Mouse (Mus musculus) kidney, embryonic 14.5 days (tissue): ENCODE results near the gene Wdhd1. TPM values are rescaled to one million over a fixed set of nuclear protein-coding genes. Genes with fewer than 3 reads are reported as not detected.
A peak's percentile ranks its signal among the peaks of the same experiment; 100 is the strongest.

Experiments
- ATAC-seq: fragments of 200-750 bp; cut with Nextera tagmentation; 2 replicates; pipeline ENCODE4 v1.8.0; 2017; ENCODE audit warnings: moderate number of reproducible peaks, mild to moderate bottlenecking, moderate TSS enrichment, moderate library complexity; ENCODE audit not compliant: low FRiP score, low TSS enrichment
- H3K27ac ChIP-seq: fragments of 300-500 bp; sonication (generic); 2 replicates; pipeline ENCODE4 v1.5.1; 2014; ENCODE audit warnings: low read depth, mild to moderate bottlenecking, low read length, moderate library complexity, mixed read lengths
- H3K27me3 ChIP-seq: fragments of 300-500 bp; sonication (generic); 2 replicates; pipeline ENCODE4 v1.6.1; 2014; ENCODE audit warnings: mild to moderate bottlenecking, low read length; ENCODE audit not compliant: control insufficient read depth, insufficient read depth
- H3K36me3 ChIP-seq: fragments of 300-500 bp; sonication (generic); 2 replicates; pipeline ENCODE4 v1.6.1; 2014; ENCODE audit warnings: low read length, mixed read lengths; ENCODE audit not compliant: control insufficient read depth, insufficient read depth
- H3K4me1 ChIP-seq: fragments of 300-500 bp; sonication (generic); 2 replicates; pipeline ENCODE4 v1.6.1; 2014; ENCODE audit warnings: low read length, mixed read lengths; ENCODE audit not compliant: control insufficient read depth, insufficient read depth
- H3K4me2 ChIP-seq: fragments of 300-500 bp; sonication (generic); replicated peaks from 2 replicates; pipeline ENCODE4 v1.6.1; 2014; ENCODE audit warnings: low read depth, mild to moderate bottlenecking, low read length
- H3K4me3 ChIP-seq: fragments of 300-500 bp; sonication (generic); 2 replicates; pipeline ENCODE4 v1.5.1; 2014; ENCODE audit warnings: mild to moderate bottlenecking, low read length
- H3K9ac ChIP-seq: fragments of 300-500 bp; sonication (generic); 2 replicates; pipeline ENCODE4 v1.6.1; 2014; ENCODE audit warnings: low read depth, mild to moderate bottlenecking, low read length, moderate library complexity
- H3K9me3 ChIP-seq: fragments of 300-500 bp; sonication (generic); 2 replicates; pipeline ENCODE4 v1.6.1; 2016; ENCODE audit warnings: low read length; ENCODE audit not compliant: control insufficient read depth
- WGBS: fragments of 180-500 bp; shearing (Covaris S2); extraction: QIAGEN DNeasy Blood & Tissue Kit; methylation state at CpG from one replicate; pipeline ENCODE4 v1.1.7; 2014; 5-methylcytosine and 5-hydroxymethylcytosine counted together
- polyA plus RNA-seq: library from polyadenylated mRNA; unstranded; fragments of >200 nt; fragmentation: Nextera tagmentation; extraction: Ambion mirVana; gene quantifications from 2 replicates; pipeline ENCODE4 v1.2.1, GENCODE M21; 2014

Wdhd1 gene
- polyA plus RNA-seq, 1 experiment from 2014 or later = 44.3 TPM

- Histone ChIP-seq H3K36me3 (peaks cover 13% of the 10 kb centered on the region), H3K4me2 (no peak overlapping the region), H3K4me3 (no peak overlapping the region), H3K9ac (no peak overlapping the region), H3K4me1 (no peaks in the 10 kb centered on the region), H3K27me3 (no peaks in the 10 kb centered on the region), H3K27ac (no peak overlapping the region), H3K9me3 (no peaks in the 10 kb centered on the region)
- 92% methylated on average over 5 of the region's 5 CpGs for WGBS
- no peak for ATAC-seq
These were observed 10.4 kb upstream of the Wdhd1 start for GRCm38 (mm10) chr14:47287021-47287420.

GRCm38 (mm10) chr14:47286215-47286614 is 9.6 kb upstream of the Wdhd1 start:
- H3K4me3 ChIP-seq = no peak overlapping the region

GRCm38 (mm10) chr14:47285271-47285670 is 8.6 kb upstream of the Wdhd1 start:
- Histone ChIP-seq H3K9me3 (no peaks in the 10 kb centered on the region), H3K27ac (no peak overlapping the region), H3K4me1 (no peaks in the 10 kb centered on the region), H3K9ac (no peak overlapping the region), H3K27me3 (no peaks in the 10 kb centered on the region), H3K4me2 (no peak overlapping the region), H3K4me3 (no peak overlapping the region), H3K36me3 (peaks cover 8% of the 10 kb centered on the region)
- WGBS = 94% methylated on average over 2 of the region's 2 CpGs
- ATAC-seq = no peak

More at GRCm38 (mm10) chr14:47286215-47286614, 9.6 kb upstream of the Wdhd1 start:
- Histone ChIP-seq H3K4me1 (no peaks in the 10 kb centered on the region), H3K9me3 (no peaks in the 10 kb centered on the region), H3K36me3 (peaks cover 13% of the 10 kb centered on the region), H3K4me2 (no peak overlapping the region), H3K9ac (no peak overlapping the region), H3K27me3 (no peaks in the 10 kb centered on the region), H3K27ac (no peak overlapping the region)
- WGBS = 94% methylated on average over 1 of the region's 1 CpGs
- ATAC-seq = no peak

- no peak for ATAC-seq
- H3K27ac ChIP-seq = no peak overlapping the region
- no peaks in the 10 kb centered on the region for H3K4me1 ChIP-seq
- H3K4me3 ChIP-seq = no peak overlapping the region
- no peaks in the 10 kb centered on the region for H3K27me3 ChIP-seq
- WGBS = 57% methylated on average over 7 of the region's 7 CpGs
- H3K4me2 ChIP-seq = no peak overlapping the region
- no peak overlapping the region for H3K9ac ChIP-seq
- no peaks in the 10 kb centered on the region for H3K9me3 ChIP-seq
- H3K36me3 ChIP-seq = no peaks in the 10 kb centered on the region
These were observed 6.9 kb upstream of the Wdhd1 start for GRCm38 (mm10) chr14:47283568-47283967.

GRCm38 (mm10) chr14:47281535-47281934 is 4.9 kb upstream of the Wdhd1 start:
- Histone ChIP-seq H3K4me2 (no peak overlapping the region), H3K9me3 (no peaks in the 10 kb centered on the region), H3K27me3 (no peaks in the 10 kb centered on the region), H3K9ac (no peak overlapping the region), H3K4me1 (peaks cover 5% of the 10 kb centered on the region; the same call in 1 of the 2 replicates), H3K36me3 (no peaks in the 10 kb centered on the region), H3K27ac (no peak overlapping the region), H3K4me3 (no peak overlapping the region)
- ATAC-seq = no peak
- 93% methylated on average over 4 of the region's 4 CpGs for WGBS

GRCm38 (mm10) chr14:47279058-47279457 is 2.4 kb upstream of the Wdhd1 start:
- no peak overlapping the region for H3K4me3 ChIP-seq
- no peaks in the 10 kb centered on the region for H3K9me3 ChIP-seq
- no peak overlapping the region for H3K4me2 ChIP-seq
- H3K27me3 ChIP-seq = no peaks in the 10 kb centered on the region
- H3K36me3 ChIP-seq = no peaks in the 10 kb centered on the region
- no peak for ATAC-seq
- peaks cover 13% of the 10 kb centered on the region for H3K4me1 ChIP-seq
- no peak overlapping the region for H3K9ac ChIP-seq
- 84% methylated on average over 2 of the region's 2 CpGs for WGBS
- H3K27ac ChIP-seq = no peak overlapping the region

- Histone ChIP-seq H3K27me3 (no peaks in the 10 kb centered on the region), H3K36me3 (peaks cover 22% of the 10 kb centered on the region), H3K27ac (peak overlapping the region; percentile 97), H3K4me2 (peak overlapping the region; percentile 69), H3K9me3 (no peaks in the 10 kb centered on the region), H3K4me3 (peak overlapping the region; percentile 81), H3K4me1 (peaks cover 13% of the 10 kb centered on the region), H3K9ac (peak overlapping the region; percentile 91)
- 1% methylated on average over 22 of the region's 22 CpGs for WGBS
- ATAC-seq = no peak; the same call in 1 of the 2 replicates
These were observed 537 bp downstream of the Wdhd1 start for GRCm38 (mm10) chr14:47276036-47276603.

GRCm38 (mm10) chr14:47275417-47275816 is 1.2 kb downstream of the Wdhd1 start:
- no peak for ATAC-seq
- Histone ChIP-seq H3K4me1 (peaks cover 13% of the 10 kb centered on the region), H3K36me3 (peaks cover 27% of the 10 kb centered on the region), H3K4me2 (peak overlapping the region; percentile 69), H3K9ac (peak overlapping the region; percentile 37; the same call in 1 of the 2 replicates), H3K4me3 (peak overlapping the region; percentile 81), H3K27ac (no peak overlapping the region), H3K9me3 (no peaks in the 10 kb centered on the region), H3K27me3 (no peaks in the 10 kb centered on the region)
- whole genome bisulfite sequencing = 21% methylated on average over 3 of the region's 3 CpGs

GRCm38 (mm10) chr14:47273751-47274150 is 2.9 kb downstream of the Wdhd1 start:
- no peak for ATAC-seq
- H3K9ac ChIP-seq = no peak overlapping the region
- H3K27ac ChIP-seq = no peak overlapping the region
- 86% methylated on average over 3 of the region's 3 CpGs for WGBS
- no peak overlapping the region for H3K4me2 ChIP-seq
- H3K4me1 ChIP-seq = peaks cover 13% of the 10 kb centered on the region
- H3K36me3 ChIP-seq = peaks cover 42% of the 10 kb centered on the region
- H3K27me3 ChIP-seq = no peaks in the 10 kb centered on the region
- H3K9me3 ChIP-seq = no peaks in the 10 kb centered on the region
- no peak overlapping the region for H3K4me3 ChIP-seq
